Mouse (Mus musculus): ENCODE results near the gene Cela3b. TPM values are rescaled to one million over a fixed set of nuclear protein-coding genes. Genes with fewer than 3 reads are reported as not detected.

The Cela3b gene
- polyA plus RNA-seq, 1 experiment, result 6,152 TPM

DNA sequence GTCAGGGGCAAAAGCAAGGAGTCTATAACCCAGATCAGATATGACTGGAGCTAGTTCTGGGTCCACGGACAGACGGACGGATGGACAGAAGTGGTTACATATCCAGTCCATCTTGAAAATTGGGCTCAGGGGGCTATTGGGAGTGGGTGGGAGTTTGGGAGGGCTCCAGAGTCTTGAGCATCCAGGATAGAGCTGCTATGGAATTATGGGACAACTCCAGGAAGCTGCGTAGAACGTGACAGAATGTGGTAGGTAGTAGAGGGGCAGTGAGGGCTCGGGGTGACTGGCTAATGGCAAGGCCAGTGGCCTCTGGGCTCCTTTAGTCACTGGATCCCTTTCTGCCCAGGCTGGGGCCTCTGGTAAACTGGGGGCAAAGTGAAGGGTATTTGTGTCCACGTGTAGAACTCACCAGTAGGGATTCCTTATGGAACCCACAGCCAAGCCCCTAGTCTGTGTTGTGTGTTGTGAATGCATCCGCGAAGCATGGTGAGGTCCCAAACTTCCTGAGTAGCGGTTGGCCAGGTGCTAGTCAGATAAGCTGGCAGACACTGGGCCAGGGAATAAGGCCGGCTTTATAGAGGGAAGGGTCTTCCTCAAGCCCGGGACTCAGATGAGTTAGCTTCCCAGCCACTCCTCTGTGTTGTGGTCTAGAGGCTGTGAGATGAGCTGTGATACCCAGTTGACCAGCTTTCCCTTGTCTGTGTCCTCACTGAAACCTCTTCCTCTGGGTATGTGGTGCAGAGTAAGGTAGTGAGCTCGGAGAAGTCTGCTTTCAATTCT lies 45.1 kb upstream of the Cela3b start:
- no peak overlapping the region for H3K4me3 ChIP-seq (ENCODE audit: extremely low read depth, insufficient read depth, insufficient read length)
- WGBS, result 83% methylated on average over 13 of the region's 13 CpGs
- H3K27ac ChIP-seq (ENCODE audit: insufficient read depth, low read length), result no peak overlapping the region
- no peaks in the 10 kb centered on the region for H3K4me1 ChIP-seq (ENCODE audit: control insufficient read depth, insufficient read depth, insufficient read length)
- DNase-seq (ENCODE audit: low read depth in 1 of 2, low spot score in 2 of 2), result no peak
- TF ChIP-seq POLR2A (IDR thresholded peaks at IDR 0.05; ENCODE audit: low read depth, low read length), result no peak
- no peak for TF ChIP-seq CTCF (IDR thresholded peaks at IDR 0.05; ENCODE audit: extremely low read depth, insufficient read depth, insufficient read length, insufficient replicate concordance)
- no peaks in the 10 kb centered on the region for H3K36me3 ChIP-seq (ENCODE audit: control insufficient read depth, insufficient read depth, low read length)
- no peaks in the 10 kb centered on the region for H3K27me3 ChIP-seq (ENCODE audit: control insufficient read depth, insufficient read depth, low read length)

DNA sequence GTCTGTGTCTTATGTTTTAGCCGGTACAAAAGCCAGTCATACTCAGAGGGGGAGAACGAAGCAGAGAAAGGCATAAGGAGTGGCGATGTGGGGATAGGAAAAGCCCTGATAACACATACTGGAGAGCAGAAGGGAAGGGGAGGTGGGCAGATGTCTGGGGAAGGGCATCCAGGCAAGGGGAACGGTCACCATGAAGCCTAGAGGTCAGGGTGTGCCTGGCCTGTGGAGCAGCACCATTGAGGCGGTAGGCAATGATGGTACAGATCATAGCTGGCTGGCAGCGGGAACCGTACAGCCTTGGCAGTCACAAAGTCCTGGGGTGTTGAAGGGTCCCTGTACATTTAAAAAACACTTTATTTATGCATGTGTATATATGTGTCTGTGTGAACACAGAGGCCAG lies 44.4 kb upstream of the Cela3b start:
- H3K27me3 ChIP-seq (ENCODE audit: control insufficient read depth, insufficient read depth, low read length), result no peaks in the 10 kb centered on the region
- no peak overlapping the region for H3K27ac ChIP-seq (ENCODE audit: insufficient read depth, low read length)
- TF ChIP-seq CTCF (IDR thresholded peaks at IDR 0.05; ENCODE audit: extremely low read depth, insufficient read depth, insufficient read length, insufficient replicate concordance), result no peak
- TF ChIP-seq POLR2A (IDR thresholded peaks at IDR 0.05; ENCODE audit: low read depth, low read length), result no peak
- H3K4me3 ChIP-seq (ENCODE audit: extremely low read depth, insufficient read depth, insufficient read length), result no peak overlapping the region
- DNase-seq (ENCODE audit: low read depth in 1 of 2, low spot score in 2 of 2), result no peak
- WGBS, result 92% methylated on average over 7 of the region's 7 CpGs
- H3K4me1 ChIP-seq (ENCODE audit: control insufficient read depth, insufficient read depth, insufficient read length), result no peaks in the 10 kb centered on the region
- no peaks in the 10 kb centered on the region for H3K36me3 ChIP-seq (ENCODE audit: control insufficient read depth, insufficient read depth, low read length)

DNA sequence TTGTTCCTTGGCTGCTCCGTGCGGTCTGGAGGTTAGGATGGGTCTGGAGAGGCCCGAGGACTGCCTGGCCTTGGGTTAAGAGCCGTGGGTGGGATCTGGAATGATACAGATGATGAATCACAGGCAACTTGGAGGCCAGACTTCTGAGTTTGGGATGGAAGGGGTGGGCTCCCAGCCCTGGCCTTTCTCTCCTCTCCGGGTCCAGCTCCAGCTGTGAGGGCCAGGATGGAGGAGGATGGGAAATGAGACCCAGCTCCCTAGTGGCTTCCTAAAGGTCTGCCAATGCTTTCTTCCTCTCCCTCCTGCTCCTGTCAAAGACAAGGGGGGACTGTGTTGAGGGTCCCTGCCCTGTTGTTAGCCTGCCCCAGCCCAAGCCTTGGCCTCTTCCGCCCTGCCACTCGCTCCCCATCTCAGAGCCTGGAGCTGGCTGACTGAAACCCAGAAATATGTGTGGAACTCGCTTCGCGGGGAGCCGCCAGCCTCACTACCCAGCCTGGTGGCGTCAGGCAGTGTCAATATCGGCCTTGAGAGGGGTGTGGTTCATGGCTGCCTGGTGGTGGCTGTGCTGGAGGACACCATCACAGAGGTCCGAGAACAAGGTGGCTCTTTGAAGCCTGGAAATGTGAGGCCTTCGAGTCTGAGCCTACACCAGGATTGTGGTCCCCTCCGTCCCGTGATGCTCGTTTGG lies 43.5 kb upstream of the Cela3b start:
- no peak overlapping the region for H3K27ac ChIP-seq (ENCODE audit: insufficient read depth, low read length)
- H3K4me3 ChIP-seq (ENCODE audit: extremely low read depth, insufficient read depth, insufficient read length), result no peak overlapping the region
- 85% methylated on average over 18 of the region's 18 CpGs for WGBS

GRCm38 (mm10) chr4:137473240-137473639 lies 42.9 kb upstream of the Cela3b start:
- Histone ChIP-seq H3K4me3 (ENCODE audit: extremely low read depth, insufficient read depth, insufficient read length) (no peak overlapping the region), H3K27me3 (ENCODE audit: control insufficient read depth, insufficient read depth, low read length) (peaks cover 3% of the 10 kb centered on the region; the same call in 1 of the 2 replicates), H3K27ac (ENCODE audit: insufficient read depth, low read length) (no peak overlapping the region), H3K36me3 (ENCODE audit: control insufficient read depth, insufficient read depth, low read length) (no peaks in the 10 kb centered on the region), H3K4me1 (ENCODE audit: control insufficient read depth, insufficient read depth, insufficient read length) (peaks cover 7% of the 10 kb centered on the region)
- TF ChIP-seq POLR2A (IDR thresholded peaks at IDR 0.05; ENCODE audit: low read depth, low read length) (no peak), CTCF (IDR thresholded peaks at IDR 0.05; ENCODE audit: extremely low read depth, insufficient read depth, insufficient read length, insufficient replicate concordance) (no peak)
- DNase-seq (ENCODE audit: low read depth in 1 of 2, low spot score in 2 of 2), result no peak
- WGBS, result 80% methylated on average over 8 of the region's 8 CpGs

More for the DNA sequence above, 43.5 kb upstream of the Cela3b start:
- TF ChIP-seq CTCF (IDR thresholded peaks at IDR 0.05; ENCODE audit: extremely low read depth, insufficient read depth, insufficient read length, insufficient replicate concordance), result no peak
- no peak for TF ChIP-seq POLR2A (IDR thresholded peaks at IDR 0.05; ENCODE audit: low read depth, low read length)
- Histone ChIP-seq H3K27me3 (ENCODE audit: control insufficient read depth, insufficient read depth, low read length) (peaks cover under 1% of the 10 kb centered on the region; the same call in 1 of the 2 replicates), H3K4me1 (ENCODE audit: control insufficient read depth, insufficient read depth, insufficient read length) (peaks cover 2% of the 10 kb centered on the region; the same call in 1 of the 2 replicates), H3K36me3 (ENCODE audit: control insufficient read depth, insufficient read depth, low read length) (no peaks in the 10 kb centered on the region)
- DNase-seq (ENCODE audit: low read depth in 1 of 2, low spot score in 2 of 2), result no peak

- TF ChIP-seq POLR2A (IDR thresholded peaks at IDR 0.05; ENCODE audit: low read depth, low read length) (no peak), CTCF (IDR thresholded peaks at IDR 0.05; ENCODE audit: extremely low read depth, insufficient read depth, insufficient read length, insufficient replicate concordance) (no peak)
- peaks cover 9% of the 10 kb centered on the region for H3K4me1 ChIP-seq (ENCODE audit: control insufficient read depth, insufficient read depth, insufficient read length)
- no peak for DNase-seq (ENCODE audit: low read depth in 1 of 2, low spot score in 2 of 2)
- H3K36me3 ChIP-seq (ENCODE audit: control insufficient read depth, insufficient read depth, low read length), result no peaks in the 10 kb centered on the region
- no peak overlapping the region for H3K4me3 ChIP-seq (ENCODE audit: extremely low read depth, insufficient read depth, insufficient read length)
- WGBS, result 90% methylated on average over 8 of the region's 8 CpGs
- no peak overlapping the region for H3K27ac ChIP-seq (ENCODE audit: insufficient read depth, low read length)
- H3K27me3 ChIP-seq (ENCODE audit: control insufficient read depth, insufficient read depth, low read length), result peaks cover 3% of the 10 kb centered on the region; the same call in 1 of the 2 replicates
Measured at GRCm38 (mm10) chr4:137471326-137471725, 41.0 kb upstream of the Cela3b start.

GRCm38 (mm10) chr4:137470701-137471317 lies 40.5 kb upstream of the Cela3b start:
- TF ChIP-seq CTCF (IDR thresholded peaks at IDR 0.05; ENCODE audit: extremely low read depth, insufficient read depth, insufficient read length, insufficient replicate concordance) (no peak), POLR2A (IDR thresholded peaks at IDR 0.05; ENCODE audit: low read depth, low read length) (no peak)
- DNase-seq (ENCODE audit: low read depth in 1 of 2, low spot score in 2 of 2), result no peak
- no peak overlapping the region for H3K27ac ChIP-seq (ENCODE audit: insufficient read depth, low read length)
- H3K36me3 ChIP-seq (ENCODE audit: control insufficient read depth, insufficient read depth, low read length), result no peaks in the 10 kb centered on the region
- WGBS, result 85% methylated on average over 9 of the region's 9 CpGs
- H3K4me3 ChIP-seq (ENCODE audit: extremely low read depth, insufficient read depth, insufficient read length), result no peak overlapping the region
- H3K4me1 ChIP-seq (ENCODE audit: control insufficient read depth, insufficient read depth, insufficient read length), result peaks cover 9% of the 10 kb centered on the region
- H3K27me3 ChIP-seq (ENCODE audit: control insufficient read depth, insufficient read depth, low read length), result peaks cover 3% of the 10 kb centered on the region; the same call in 1 of the 2 replicates

Data from spleen, adult 2 months (tissue).